Mouse (Mus musculus): ENCODE data around the gene Mettl23.
"Not testable (repeated sequence)": the region's sequence is repeated elsewhere in the genome, so short reads cannot be mapped to it uniquely, and the experiment has no call there.

Mettl23 gene

DNA sequence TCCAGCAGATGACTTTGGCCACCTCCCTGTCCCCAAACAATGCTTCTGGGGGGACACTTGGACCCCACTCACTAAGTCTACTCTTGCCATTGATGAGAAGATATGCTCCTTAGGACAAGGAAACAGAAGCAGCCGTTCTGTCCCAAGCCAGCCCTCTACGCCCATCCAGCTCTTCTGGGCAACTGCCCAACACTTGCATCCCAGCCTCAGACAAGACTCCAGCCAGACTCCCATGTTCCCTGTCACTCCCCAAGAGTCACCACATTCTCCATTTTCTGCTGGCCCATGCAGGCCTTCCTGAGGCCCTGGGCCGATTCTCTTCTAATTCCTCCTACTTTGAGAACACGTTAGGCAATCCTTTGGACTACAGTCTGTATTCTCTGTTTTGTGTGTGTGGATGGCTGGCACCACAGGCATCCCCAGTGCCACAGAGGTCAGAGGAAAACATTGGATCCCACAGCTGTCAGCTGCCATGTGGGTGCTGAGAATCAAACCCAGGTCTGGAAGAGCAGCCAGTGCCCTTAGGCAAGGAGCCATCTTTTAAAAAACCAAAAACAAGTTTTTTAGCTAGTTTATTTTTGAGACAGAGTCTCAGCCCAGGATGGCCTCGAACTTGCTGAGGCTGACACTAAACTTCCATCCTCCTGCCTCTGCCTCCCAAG is 23.0 kb upstream of the Mettl23 start:
- DNase-seq = no peak

DNA sequence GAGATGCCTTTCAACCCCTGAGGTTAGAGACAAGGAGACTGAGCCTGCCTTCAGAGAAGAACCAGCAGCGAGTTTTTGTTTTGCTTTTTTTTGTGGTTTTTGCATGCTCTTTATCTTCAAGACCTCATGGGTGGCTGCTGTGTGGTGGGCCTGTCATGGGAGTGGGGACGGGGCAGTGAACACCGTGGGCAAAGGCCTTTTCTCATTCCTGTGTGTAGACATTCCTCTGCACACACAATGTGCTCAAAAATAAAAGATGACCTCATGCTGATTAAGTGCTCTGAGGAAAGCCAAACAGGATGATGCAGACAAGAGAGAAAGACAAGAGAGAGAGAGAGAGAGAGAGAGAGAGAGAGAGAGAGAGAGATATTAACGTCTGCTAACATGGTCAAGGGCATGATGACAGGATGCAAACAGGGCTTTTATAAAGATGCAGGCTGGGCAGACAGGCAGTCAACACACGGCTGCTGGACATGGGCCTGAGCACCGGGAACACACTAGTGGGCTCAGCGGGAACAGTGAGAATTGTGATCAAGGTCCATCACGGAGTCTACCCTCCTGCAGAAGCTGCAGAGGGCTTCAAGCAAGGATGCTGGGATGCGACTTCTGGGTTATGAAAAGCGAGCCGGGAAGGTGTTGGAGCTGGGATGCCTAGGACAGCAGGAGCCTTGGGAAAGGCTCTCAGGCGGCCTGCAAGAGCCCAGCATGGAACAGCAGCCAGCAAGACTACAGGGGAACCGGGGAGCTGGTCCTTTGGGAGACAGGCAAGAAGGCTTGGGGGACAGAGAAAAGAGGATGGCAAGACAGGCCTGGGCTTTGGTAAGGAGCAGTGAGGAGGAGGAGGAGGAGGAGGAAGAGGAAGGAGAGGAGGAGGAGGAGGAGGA is 21.8 kb upstream of the Mettl23 start:
- DNase-seq = no peak

DNA sequence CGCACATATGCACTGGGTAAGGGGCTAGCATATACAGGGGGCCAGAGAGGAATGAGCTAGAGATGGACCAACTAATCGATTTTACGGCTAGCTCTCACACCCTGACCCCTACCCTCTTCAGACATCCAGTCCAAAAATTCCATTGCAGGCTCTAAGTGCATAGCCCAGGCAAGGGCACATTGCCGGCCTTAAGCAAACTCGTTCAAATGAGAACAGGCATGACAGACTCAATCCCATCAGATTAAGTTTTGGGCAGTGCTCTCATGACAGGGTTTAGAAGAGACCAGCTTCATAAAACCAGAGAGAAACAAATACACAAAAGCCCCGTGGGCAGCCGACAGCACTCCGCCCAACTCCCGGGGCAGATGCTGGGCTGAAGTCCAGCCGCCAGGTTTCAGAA is 20.9 kb upstream of the Mettl23 start:
- DNase-seq = no peak

DNA sequence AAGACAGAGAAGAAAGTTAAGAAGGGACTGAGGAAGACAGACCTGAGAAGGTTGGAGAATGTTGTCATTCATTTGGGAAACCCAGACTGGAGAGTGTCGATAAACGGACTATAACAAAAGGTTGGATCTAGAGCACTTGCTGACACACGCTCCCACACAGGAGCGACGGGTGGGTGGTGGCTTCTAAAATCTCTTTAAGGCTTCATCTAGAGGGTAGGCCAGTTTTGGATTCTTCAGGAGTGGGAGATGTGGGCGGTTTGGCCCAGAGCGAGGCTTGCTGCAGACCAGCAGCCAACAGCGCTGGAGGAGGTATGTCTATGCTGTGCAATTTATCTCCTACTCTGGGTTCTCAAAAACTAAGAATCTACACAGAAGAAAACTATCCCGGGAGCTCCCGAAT is 20.5 kb upstream of the Mettl23 start:
- DNase-seq = no peak

DNA sequence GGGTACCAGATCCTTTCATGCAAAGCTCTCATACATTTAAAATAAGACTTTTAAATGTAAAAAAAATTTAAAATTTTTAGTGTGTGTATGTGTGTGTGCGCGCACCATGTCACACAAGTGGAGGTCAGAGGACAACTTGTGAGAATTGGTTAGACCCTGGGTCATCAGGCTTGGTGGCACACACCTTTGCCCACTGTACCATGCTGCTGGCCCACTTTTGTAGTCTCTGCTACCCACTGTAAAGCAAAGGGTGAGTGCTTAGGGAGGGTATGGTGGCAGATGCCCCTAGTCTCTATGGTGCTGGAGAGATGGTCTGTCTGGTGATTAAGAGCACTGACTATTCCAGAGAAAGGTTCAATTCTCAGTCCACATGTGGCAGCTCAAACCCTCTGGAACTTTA is 19.8 kb upstream of the Mettl23 start:
- DNase-seq = no peak

DNA sequence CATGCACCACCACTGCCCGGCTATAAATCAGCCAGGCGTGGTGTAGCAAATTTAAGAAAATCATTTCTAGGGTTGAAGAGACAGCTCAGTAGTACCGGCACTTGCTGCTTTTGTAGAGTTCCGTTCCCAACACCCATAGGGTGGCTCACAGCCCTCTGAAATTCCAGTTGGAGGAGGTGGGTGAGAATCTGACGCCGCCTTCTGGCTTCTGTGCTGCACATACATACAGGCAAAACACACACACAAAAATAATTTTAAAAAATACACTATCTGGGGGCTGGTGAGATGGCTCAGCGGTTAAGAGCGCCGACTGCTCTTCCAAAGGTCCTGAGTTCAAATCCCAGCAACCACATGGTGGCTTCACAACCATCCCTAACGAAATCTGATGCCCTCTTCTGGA is 19.2 kb upstream of the Mettl23 start:
- not testable (repeated sequence) for DNase-seq

DNA sequence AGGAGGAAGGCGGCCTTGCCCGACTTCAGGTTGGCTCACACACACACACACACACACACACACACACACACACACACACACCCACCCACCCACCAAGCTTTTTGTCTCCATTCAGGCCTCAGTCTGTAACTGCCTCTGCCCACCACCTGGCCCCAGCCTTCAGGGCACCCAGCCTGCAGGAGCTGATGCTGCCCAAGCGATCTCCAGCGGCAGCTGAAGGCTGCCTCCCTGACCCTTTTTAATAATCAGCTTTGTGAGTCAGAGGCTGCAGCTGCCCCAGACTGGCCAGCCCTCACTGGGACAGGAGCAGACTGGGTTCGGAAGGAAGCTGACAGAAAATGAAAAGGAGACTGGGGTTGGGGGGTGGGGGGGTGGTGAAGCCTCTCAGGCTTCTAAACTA is 17.8 kb upstream of the Mettl23 start:
- no peak for DNase-seq

DNA sequence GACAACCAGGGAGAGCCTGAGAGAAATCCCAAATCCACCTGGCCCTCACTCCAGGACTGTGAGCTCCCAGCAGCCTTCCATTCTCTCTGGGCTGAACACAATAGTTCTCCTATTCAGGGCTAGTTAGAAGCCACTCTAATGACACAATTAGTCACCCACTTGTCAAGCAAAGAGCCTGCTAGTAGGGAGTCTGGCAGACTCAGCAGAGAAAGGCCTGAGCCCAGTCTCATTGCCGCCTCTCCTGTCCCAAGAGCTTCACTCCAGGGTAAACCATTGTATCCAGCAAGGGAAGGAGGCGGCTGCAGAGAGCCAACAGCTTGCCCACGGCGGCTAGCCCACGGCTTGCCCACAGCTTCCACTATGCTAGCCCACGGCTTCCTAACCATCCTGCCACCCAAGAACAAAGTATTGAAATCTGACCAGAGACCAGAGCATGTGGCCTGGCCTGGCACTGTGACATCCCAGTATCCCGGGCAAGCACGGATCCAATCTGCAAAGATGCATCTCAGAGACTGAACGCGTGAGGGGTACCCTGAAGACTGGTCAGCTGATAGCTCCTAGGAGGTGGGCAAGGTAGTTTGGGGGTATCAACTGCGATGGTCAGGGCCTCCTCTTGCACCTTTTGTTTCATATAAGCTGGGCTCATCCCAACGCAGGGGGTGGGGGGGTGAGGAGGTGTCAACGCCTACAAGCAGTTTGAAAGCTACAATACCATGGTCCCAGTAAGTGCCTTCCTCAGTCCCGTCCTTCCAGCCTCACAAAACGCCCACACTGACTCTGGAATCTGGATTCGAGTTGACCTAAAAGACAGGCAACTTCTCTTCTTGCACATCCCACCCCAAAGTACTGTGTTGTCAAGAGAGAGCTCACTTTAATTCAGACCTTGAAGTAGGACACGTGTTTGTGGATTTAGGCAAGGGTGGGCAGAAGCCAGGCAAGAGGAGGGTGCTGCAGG is 16.3 kb upstream of the Mettl23 start:
- peak in 1 of 2 experiments; percentile 37 for DNase-seq

DNA sequence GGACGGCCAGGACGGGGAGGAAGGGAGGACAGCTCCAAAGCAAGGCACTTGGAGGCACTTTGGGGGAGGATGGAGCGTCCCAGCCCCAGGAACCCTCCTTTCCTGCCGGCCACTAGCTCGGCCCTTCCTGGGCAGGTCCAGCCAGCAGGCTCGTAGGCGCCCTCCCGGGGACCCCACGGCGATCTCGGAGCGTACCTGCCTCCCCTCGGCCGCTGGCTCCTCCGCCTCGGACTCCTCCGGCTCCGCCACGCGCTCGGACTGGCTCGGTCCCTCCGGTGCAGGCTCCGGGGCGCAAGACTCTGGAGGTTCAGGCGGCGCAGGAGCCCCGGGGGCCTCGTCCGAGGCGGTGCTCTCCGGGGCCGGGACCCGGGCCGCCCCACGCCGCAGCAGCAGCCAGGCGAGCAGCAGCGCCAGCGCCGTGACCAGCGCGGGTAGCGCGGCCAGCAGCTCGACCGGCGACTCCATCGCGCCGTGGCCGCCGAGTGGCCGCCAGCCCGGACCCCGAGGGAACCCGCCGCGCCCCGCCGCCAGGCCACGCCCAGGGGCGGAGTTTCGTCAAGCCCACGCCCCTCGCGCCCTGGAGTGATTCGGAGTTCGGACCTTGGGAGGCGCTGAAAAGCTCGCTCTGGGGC is 15.4 kb upstream of the Mettl23 start, which contains the start of gene Mxra7:
Mxra7 (minus strand) TSS at position 513 of the 632 bp plus-strand sequence.
- DNase-seq = peak; percentile 76 to 79

DNA sequence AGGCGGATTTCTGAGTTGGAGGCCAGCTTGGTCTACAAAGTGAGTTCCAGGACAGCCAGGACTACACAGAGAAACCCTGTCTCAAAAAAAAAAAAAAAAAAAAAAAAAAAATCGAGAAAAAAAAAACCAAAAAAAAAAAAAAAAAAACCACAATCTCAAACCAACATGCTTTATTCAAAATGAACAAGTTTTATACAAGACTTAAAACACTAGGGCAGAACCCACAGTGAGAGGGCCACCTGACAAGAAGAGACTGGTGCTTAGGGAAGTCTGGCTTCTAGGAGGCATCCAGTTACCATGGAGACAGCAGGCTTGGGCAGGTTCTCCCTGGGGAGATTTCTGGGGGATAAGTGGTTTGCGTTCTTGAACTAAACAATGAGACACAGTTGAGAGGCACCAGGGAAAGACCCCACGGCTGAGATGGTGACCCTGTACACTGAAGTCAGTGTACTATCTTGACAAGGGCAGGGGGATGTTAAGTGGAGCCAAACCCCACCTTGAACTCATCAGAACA is 10.8 kb upstream of the Mettl23 start:
- DNase-seq = no peak

DNA sequence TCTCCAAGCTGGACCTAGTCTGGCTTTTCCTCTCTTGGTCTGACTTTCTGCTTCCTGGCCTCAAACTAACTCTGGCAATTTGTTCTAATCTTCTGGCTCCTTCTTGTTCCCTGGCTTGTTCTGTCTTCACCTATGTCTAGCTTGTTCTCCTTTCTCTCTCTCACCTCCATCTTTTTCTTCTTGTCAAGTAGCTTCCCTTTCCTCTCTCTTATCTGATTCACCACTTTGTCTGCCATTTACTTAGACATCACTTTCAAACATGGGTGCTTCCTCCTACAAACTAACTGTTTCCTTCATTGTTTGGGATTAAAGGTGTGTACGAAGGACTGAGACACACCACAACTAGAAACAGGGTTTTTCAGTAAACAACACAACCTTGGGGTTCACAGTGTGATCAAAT is 8.1 kb upstream of the Mettl23 start:
- DNase-seq = no peak

DNA sequence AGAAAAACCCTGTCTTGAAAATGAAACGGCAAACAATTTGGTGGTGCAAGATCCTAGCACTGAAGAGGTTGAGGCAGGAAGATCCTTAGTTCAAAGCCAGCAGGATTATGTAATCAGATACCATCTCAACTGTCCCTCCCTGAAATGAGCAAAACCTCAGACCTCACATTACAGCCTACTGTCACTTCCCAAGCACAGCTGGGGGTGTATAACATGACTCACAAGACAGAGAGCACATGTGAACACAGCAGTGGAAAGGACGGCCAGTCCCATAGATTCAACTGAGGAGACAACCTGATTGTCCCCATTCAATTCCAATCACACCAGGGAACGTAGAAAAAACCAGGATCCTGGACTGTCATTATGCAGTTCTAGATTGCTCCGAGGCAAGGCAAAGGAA is 6.8 kb upstream of the Mettl23 start:
- no peak for DNase-seq

DNA sequence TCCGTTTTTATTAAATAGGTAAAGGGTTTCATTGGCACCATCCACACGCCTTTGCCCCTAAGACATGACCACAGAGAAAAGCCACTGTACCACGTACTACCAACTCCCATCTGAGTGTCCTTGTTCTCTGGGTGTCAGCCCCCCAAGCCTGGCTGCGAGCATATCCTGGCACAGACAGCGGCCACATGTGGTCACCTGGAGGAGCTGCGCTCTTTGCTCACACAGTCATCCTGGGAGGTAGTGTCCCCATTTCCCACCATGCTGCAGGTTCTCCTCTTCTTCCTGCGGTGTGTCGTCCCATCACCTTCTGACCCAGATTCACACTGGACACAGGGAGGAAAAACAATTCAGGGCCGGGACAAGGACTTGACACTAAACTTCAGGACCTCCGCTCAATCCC is 5.6 kb upstream of the Mettl23 start:
- no peak for DNase-seq

DNA sequence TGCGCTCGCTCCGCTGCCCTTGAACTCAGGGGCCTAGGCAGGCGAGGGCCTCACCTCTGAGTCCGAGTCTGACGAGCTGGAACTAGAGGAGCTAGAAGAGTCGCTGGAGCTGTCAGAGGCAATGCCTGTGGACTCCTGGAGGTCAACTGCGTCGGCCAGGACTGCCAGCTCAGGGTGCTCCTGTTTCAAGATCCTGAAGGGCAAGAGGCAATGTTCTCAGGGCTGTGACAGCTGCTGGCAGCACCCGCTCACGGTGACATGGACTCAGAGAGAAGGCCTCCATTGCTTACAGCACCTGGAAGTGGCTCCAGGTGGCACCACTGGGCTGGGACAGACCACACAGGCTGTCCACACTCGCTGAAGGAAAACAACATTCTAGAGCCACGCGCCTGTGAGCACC is 4.1 kb upstream of the Mettl23 start:
- no peak for DNase-seq

DNA sequence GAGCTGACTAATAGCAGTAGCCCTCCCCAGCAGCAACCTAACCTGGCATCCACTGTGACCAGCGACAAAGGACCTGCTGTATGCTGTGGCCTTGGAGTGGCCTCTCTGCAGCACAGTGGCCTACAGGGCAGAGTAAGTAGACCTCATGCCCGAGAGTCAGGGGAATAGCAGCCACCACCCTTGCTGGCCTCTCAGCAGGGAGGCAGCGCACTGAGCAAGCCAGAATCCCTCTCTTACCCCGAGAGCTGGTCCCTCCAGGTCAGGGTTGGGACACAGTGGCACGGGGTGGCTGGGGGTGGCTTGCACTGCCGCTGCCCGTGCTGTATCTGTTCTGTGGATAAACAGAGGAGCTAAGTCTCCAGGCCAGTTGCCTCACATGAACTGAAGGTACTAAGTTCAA is 3.5 kb upstream of the Mettl23 start:
- no peak for DNase-seq

DNA sequence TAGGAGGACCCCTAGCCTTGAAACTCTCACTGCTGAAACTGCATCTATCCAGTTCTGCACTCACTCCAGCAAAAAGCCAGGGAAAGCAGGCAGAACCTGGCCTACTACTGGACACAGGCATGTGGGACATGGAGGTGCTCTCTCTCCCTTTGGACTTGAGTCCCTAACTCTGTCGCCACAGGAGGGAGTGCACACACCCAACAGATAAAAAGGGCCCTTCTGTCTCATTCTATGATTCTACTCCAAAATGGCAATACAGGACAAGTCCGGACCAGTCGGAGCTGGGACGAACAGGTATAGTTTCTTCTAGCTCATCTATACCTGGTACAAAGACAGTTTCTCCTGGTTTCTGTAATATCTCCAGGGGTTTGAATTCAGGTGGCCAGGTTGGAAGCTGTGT is 2.3 kb upstream of the Mettl23 start:
- DNase-seq = no peak

DNA sequence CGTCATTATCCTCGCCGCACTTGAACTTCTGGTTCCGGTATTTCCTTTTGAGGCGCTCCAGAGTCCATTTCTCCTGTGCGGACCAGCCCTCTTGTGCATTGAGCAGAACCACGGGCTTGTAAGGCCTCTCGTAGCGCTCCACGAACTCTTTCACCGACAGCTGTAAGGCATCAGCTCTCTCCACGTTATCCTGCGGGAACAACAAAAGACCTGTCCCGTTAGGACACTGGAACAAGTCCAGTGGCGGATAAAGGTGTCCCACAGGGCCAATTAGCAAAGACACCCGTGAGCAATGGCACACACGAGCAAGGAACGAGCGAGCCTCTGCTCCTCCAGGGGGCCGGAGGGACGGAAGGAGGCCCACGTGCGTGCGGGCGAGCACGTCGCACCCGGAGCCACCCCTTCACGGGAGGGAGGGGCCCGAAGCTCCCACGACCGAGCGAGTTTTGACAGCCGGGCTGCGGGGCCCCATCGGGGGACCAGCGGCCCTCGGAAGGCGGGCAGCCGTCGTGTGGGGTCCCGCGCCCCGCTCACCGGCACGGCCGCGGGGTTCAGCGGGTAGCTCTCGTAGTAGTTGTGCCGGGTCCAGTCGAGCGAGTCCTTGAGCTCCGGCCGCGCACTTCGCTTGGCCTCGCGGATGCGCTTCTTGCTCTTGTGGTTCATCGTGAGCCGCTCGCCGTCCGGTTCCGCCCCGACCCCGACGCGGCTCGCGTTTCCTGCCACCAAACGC is 382 bp upstream of the Mettl23 start:
- peak; percentile 80 to 82 for DNase-seq

DNA sequence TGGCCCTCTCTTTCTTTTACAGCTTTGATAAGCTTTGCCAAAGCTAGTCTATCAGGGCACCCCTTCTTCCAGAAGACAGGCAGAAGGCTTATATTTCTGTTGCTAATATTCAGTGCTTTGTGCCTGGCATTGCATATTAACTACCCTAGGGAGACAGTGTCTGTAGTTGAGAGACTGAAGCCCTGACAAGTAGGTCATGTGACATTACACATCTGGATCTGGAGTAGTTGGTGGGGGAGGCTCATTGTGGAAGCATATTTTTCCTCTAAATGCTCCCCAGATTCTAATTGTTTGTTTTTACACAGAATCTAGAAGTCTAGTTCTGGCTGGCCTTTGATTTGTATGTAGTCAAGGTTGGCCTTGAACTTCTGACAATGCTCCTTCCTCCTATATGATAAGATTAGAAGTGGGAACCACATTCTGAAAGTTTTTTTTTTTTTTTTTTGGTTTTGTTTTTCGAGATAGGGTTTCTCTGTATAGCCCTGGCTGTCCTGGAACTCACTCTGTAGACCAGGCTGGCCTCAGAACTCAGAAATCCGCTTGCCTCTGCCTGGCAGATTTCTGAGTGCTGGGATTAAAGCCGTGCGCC is 3.6 kb downstream of the Mettl23 start:
- no peak for DNase-seq

DNA sequence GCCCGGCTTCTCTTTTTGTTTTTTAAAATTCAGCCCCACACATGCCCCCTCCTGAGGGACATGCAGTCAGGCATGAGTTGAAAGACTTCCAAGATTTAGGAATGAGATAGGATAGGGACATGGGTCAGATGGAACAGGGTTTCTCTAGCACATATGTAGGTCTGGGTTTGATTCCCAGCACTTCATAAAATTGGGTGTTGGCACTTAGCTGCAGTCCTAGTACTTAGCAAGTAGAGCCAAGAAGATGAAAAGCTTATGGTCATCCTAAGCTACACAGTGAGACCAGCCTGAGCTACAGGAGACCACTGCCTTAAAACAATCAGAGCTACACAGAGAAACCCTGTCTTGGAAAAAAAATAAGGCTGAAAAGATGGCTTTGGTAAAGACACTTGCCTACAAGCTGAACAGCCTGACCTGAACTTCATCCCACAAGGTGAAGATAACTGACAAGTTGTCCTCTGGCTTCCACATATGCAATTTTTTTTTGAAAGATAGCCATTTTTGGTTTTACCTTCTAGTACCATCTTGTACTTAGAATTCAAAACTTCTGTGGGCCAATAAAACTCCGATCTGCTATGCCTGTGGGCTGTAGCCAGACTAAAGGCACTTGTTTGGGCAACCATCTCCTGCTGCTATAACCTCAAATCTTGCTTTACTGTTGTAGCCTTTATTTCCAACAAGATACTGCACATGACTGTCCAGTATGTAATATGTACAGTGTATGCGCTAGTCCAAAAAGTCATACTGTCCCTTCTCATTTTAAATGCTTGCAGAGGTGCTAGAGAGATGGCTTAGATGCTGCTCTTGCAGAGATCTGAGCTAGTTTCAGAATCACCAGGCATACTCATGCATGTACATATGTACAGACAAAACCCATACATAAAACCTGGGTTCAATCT is 4.4 kb downstream of the Mettl23 start:
- DNase-seq = no peak
